8 mouse cellular contexts compared by ENCODE assay signal in genomic region chr15:14628523-14628922, GRCm38 (mm10).
A peak's percentile ranks its signal among the peaks of the same experiment; 100 is the strongest.
DNase-seq lines count a peak whose midpoint lies in the region; ATAC-seq lines count a peak whose summit lies in the region.
"Had no signal": no experiment of that assay in that cellular context is flagged by ENCODE, and none has a peak within 500 bp of the region (broad histone marks: within the 10 kb centered on the region; RNA-seq: fewer than 3 reads in every experiment).

No protein-coding gene starts in this region.

- ATAC-seq in kidney, embryonic 16.5 days (ENCODE audit: low FRiP score, low TSS enrichment) = no peak

- no peak overlapping the region for H3K4me2 ChIP-seq in kidney, embryonic 16.5 days (replicated peaks; ENCODE audit: low read depth, low read length)
- H3K4me2 ChIP-seq: embryonic facial prominence, embryonic 13.5 days had no signal

- peak; percentile 7 for DNase-seq in kidney, postnatal 10 days
- DNase-seq in MN1 (ENCODE audit: low spot score) = peak; percentile 37
- peak; percentile 77 to 79 for DNase-seq in cerebellum, postnatal 14 days
- DNase-seq in left cerebral cortex, postnatal 25 days (ENCODE audit: low spot score in 2 of 2) = peak; percentile 43 to 68
- no peak for DNase-seq in ovary, postnatal 10 days (ENCODE audit: low spot score)
- DNase-seq in spleen, postnatal 36 days (ENCODE audit: low spot score in 2 of 2) = no peak

- no peaks in the 10 kb centered on the region for H3K27me3 ChIP-seq in kidney, embryonic 16.5 days (ENCODE audit: insufficient read depth, low read length)
- H3K27me3 ChIP-seq: embryonic facial prominence, embryonic 13.5 days had no signal

- no peak overlapping the region for H3K4me3 ChIP-seq in kidney, embryonic 16.5 days (ENCODE audit: low read length)
- H3K4me3 ChIP-seq: embryonic facial prominence, embryonic 13.5 days had no signal

- H3K4me1 ChIP-seq in kidney, embryonic 16.5 days (ENCODE audit: insufficient read depth, low read length) = no peaks in the 10 kb centered on the region
- H3K4me1 ChIP-seq: embryonic facial prominence, embryonic 13.5 days had no signal

- H3K9me3 ChIP-seq in kidney, embryonic 16.5 days (ENCODE audit: low read length) = no peaks in the 10 kb centered on the region
- H3K9me3 ChIP-seq: embryonic facial prominence, embryonic 13.5 days had no signal

- 54% methylated on average over 1 of the region's 1 CpGs for WGBS in kidney, embryonic 16.5 days

- intact Hi-C loops in left cerebral cortex, postnatal 25 days (cut with DNase I) = loop anchor here (5.0 kb wide), 2 partner anchors 464 to 594 kb away; no protein-coding TSS in a partner anchor

- H3K9ac ChIP-seq in kidney, embryonic 16.5 days (replicated peaks; ENCODE audit: low read length) = no peak overlapping the region
- H3K9ac ChIP-seq: embryonic facial prominence, embryonic 13.5 days had no signal

- no peaks in the 10 kb centered on the region for H3K36me3 ChIP-seq in kidney, embryonic 16.5 days (ENCODE audit: insufficient read depth, low read length)
- H3K36me3 ChIP-seq: embryonic facial prominence, embryonic 13.5 days had no signal

- H3K27ac ChIP-seq in kidney, embryonic 16.5 days (ENCODE audit: low read length) = no peak overlapping the region
- H3K27ac ChIP-seq: embryonic facial prominence, embryonic 13.5 days had no signal

Comparison
In these comparisons a context has a peak if more than half of its experiments do, and no peak if none do; other contexts are left out.
1. DNase-seq: peak in kidney, postnatal 10 days (single experiment), MN1 (single experiment), cerebellum, postnatal 14 days (2 of 2) and left cerebral cortex, postnatal 25 days (2 of 2); none in ovary, postnatal 10 days (single experiment) and spleen, postnatal 36 days (0 of 2).